ENCODE assay signal across 8 mouse cellular contexts in genomic region chrX:139610033-139610764, GRCm38 (mm10). TPM values are rescaled to one million over a fixed set of nuclear protein-coding genes. Genes with fewer than 3 reads are reported as not detected.
DNase-seq lines count a peak whose midpoint lies in the region; ATAC-seq lines count a peak whose summit lies in the region.

No protein-coding gene starts in this region.

- H3K36me3 ChIP-seq in hindbrain, embryonic 15.5 days, result no peaks in the 10 kb centered on the region

- H3K4me2 ChIP-seq in hindbrain, embryonic 15.5 days, result peak overlapping the region; percentile 70

- H3K4me1 ChIP-seq in hindbrain, embryonic 15.5 days (replicated peaks), result no peaks in the 10 kb centered on the region

- peaks cover 9% of the 10 kb centered on the region; the same call in 1 of the 2 replicates for H3K27me3 ChIP-seq in hindbrain, embryonic 15.5 days

- peak; percentile 99 for ATAC-seq in common myeloid progenitor, adult 5-6 weeks (replicated peaks; ENCODE audit: low read depth, poor library complexity, severe bottlenecking)
- peak; percentile 97 for ATAC-seq in hindbrain, embryonic 15.5 days (ENCODE audit: low FRiP score, low read depth)

- H3K9ac ChIP-seq in hindbrain, embryonic 15.5 days, result peak overlapping the region; percentile 60

- H3K4me3 ChIP-seq in hindbrain, embryonic 15.5 days, result peak overlapping the region; percentile 71

- peak; percentile 91 for DNase-seq in ZHBTc4 (ENCODE audit: low read depth, low spot score)
- DNase-seq in gastrocnemius, adult 18-20 months (ENCODE audit: low spot score), result peak; percentile 70
- peak; percentile 78 for DNase-seq in layer of hippocampus, postnatal 36 days
- peak; percentile 45 for DNase-seq in lung, postnatal 25 days (ENCODE audit: low spot score)
- peak; percentile 6 for DNase-seq in retina, adult 2 months (ENCODE audit: low read depth, low spot score)
- DNase-seq in thymus, postnatal 25 days, result peak; percentile 72

- H3K9me3 ChIP-seq in hindbrain, embryonic 15.5 days, result no peaks in the 10 kb centered on the region

- H3K27ac ChIP-seq in hindbrain, embryonic 15.5 days (replicated peaks), result peak overlapping the region; percentile 75

- WGBS in hindbrain, embryonic 15.5 days, result 13% methylated on average over 44 of the region's 44 CpGs

RNA-seq across cellular contexts. Expression of gene Rnf128, which starts 47.1 kb away (rescaled TPM):
- total RNA-seq in common myeloid progenitor, adult 5-6 weeks (2017), result 0.87 and 0.96 TPM in 2 replicates
- 10 to 100 TPM; 19.0 to 23.2 TPM for total RNA-seq in gastrocnemius, adult 18-20 months (2021)
- polyA plus RNA-seq in hindbrain, embryonic 15.5 days (2015; fragmentation: Nextera tagmentation; extraction: Ambion mirVana), result 4.9 and 5.0 TPM in 2 replicates
- total RNA-seq in layer of hippocampus, postnatal 36 days (2021), result 10 to 100 TPM; 31.8 to 35.7 TPM

Comparison
In these comparisons a context has a peak if more than half of its experiments do, and no peak if none do; other contexts are left out.
1. Peak in every context shown above with its lines: DNase-seq, ATAC-seq, H3K4me3 ChIP-seq and H3K27ac ChIP-seq.
2. DNase-seq: peak in every context shown above with its lines; median percentile 91 in ZHBTc4; 78 in layer of hippocampus, postnatal 36 days; 72 in thymus, postnatal 25 days; 70 in gastrocnemius, adult 18-20 months; 45 in lung, postnatal 25 days; 6 in retina, adult 2 months.
3. RNA of gene Rnf128, which starts 47.1 kb away (total RNA-seq): 31.8 to 35.7 TPM in layer of hippocampus, postnatal 36 days and 19.0 to 23.2 TPM in gastrocnemius, adult 18-20 months; 0.87 to 0.96 TPM in common myeloid progenitor, adult 5-6 weeks; every median in the first group is over 10 times any median in the second.